In genomic region chr16:38088126-38088628, GRCm38 (mm10) we compare ENCODE assay signal across 8 mouse cellular contexts. TPM values are rescaled to one million over a fixed set of nuclear protein-coding genes. Genes with fewer than 3 reads are reported as not detected.
A peak's percentile ranks its signal among the peaks of the same experiment; 100 is the strongest.
DNase-seq lines count a peak whose midpoint lies in the region; ATAC-seq lines count a peak whose summit lies in the region.

No protein-coding gene starts in this region.

- under 1% methylated on average over 38 of the region's 40 CpGs for WGBS in heart, embryonic 12.5 days

- peak overlapping the region; percentile 91 for H3K9ac ChIP-seq in heart, embryonic 12.5 days

- H3K9me3 ChIP-seq in heart, embryonic 12.5 days (replicated peaks) = no peaks in the 10 kb centered on the region

- peak overlapping the region; percentile 68 for H3K4me2 ChIP-seq in heart, embryonic 12.5 days

- peaks cover 10% of the 10 kb centered on the region for H3K4me1 ChIP-seq in heart, embryonic 12.5 days (replicated peaks)

- H3K4me3 ChIP-seq in heart, embryonic 12.5 days = peak overlapping the region; percentile 99

- H3K36me3 ChIP-seq in heart, embryonic 12.5 days = no peaks in the 10 kb centered on the region

- DNase-seq in heart, adult 18-20 months = no peak
- DNase-seq in urinary bladder, postnatal 25 days (ENCODE audit: low spot score) = peak; percentile 57
- no peak for DNase-seq in urinary bladder, postnatal 4 days (ENCODE audit: low spot score in 2 of 2)
- peak; percentile 88 for DNase-seq in neural tube, embryonic 10.5 days (ENCODE audit: extremely low spot score, low spot score)
- no peak for DNase-seq in layer of hippocampus, postnatal 25 days (ENCODE audit: extremely low spot score in 1 of 2, low spot score in 1 of 2)
- no peak for DNase-seq in Muller cell, postnatal 12 days (ENCODE audit: inconsistent ontology term)

- no peaks in the 10 kb centered on the region for H3K27me3 ChIP-seq in heart, embryonic 12.5 days (replicated peaks)

- peak overlapping the region; percentile 99 for H3K27ac ChIP-seq in heart, embryonic 12.5 days (ENCODE audit: poor library complexity, severe bottlenecking)

- ATAC-seq in heart, embryonic 12.5 days (ENCODE audit: insufficient number of reproducible peaks, low FRiP score) = peak; percentile 24
- peak; percentile 24 for ATAC-seq in inflammation-experienced regulatory T-cells, adult 6 months

RNA-seq across cellular contexts. Expression of gene Gsk3b, which starts 0.6 kb away (rescaled TPM):
- 46.8 and 47.3 TPM in 2 replicates for polyA plus RNA-seq in heart, embryonic 12.5 days (2016; fragmentation: Nextera tagmentation; extraction: Ambion mirVana)
- total RNA-seq in heart, adult 18-20 months (2021) = 10 to 100 TPM; 49.9 to 53.8 TPM
- 10 to 100 TPM; 50.3 to 61.0 (median 56.8) TPM for polyA plus RNA-seq in inflammation-experienced regulatory T-cells, adult 6 months (2017; shearing (Covaris generic))
- 100 to 1,000 TPM; 139 to 153 TPM for total RNA-seq in layer of hippocampus, postnatal 25 days (2021)

Comparison
In these comparisons a context has a peak if more than half of its experiments do, and no peak if none do; other contexts are left out.
1. DNase-seq: peak in urinary bladder, postnatal 25 days (single experiment) and neural tube, embryonic 10.5 days (single experiment); none in heart, adult 18-20 months (0 of 2), urinary bladder, postnatal 4 days (0 of 2), layer of hippocampus, postnatal 25 days (0 of 2) and Muller cell, postnatal 12 days (single experiment).